Mouse (Mus musculus) mature B cell (primary cell): ENCODE data around the gene Hpse.

Experiments
- in situ Hi-C: fragments of 300-500 bp; cut with MboI; formaldehyde crosslinking; loops from 2 replicates; pipeline ENCODE4 v1.14.3; 2019

The Hpse gene

GRCm38 (mm10) chr5:100642316-100642715 lies 77.2 kb downstream of the Hpse start:
- in situ Hi-C loops = no loop called here

- in situ Hi-C loops = no loop called here
Measured at GRCm38 (mm10) chr5:100638483-100638882, 81.0 kb downstream of the Hpse start.

- in situ Hi-C loops = no loop called here
Measured at GRCm38 (mm10) chr5:100636794-100637544, 82.5 kb downstream of the Hpse start.

GRCm38 (mm10) chr5:100635908-100636307 lies 83.6 kb downstream of the Hpse start:
- in situ Hi-C loops = no loop called here

GRCm38 (mm10) chr5:100634885-100635478 lies 84.5 kb downstream of the Hpse start:
- in situ Hi-C loops = no loop called here

- in situ Hi-C loops = no loop called here
Measured at GRCm38 (mm10) chr5:100632540-100633129, 86.9 kb downstream of the Hpse start.
